Mouse (Mus musculus) cerebellum, adult 9-11 months (tissue): ENCODE data around the gene Lrrc8b.

Source experiments
- DNase-seq: peaks from one replicate; pipeline ENCODE4 v3.0.0; 2022

Gene Lrrc8b

GRCm38 (mm10) chr5:105425587-105425986, 10.0 kb downstream of the Lrrc8b start:
- no peak for DNase-seq

GRCm38 (mm10) chr5:105427326-105427725, 11.8 kb downstream of the Lrrc8b start:
- no peak for DNase-seq

- peak; percentile 79 for DNase-seq
Observed at GRCm38 (mm10) chr5:105428265-105428974, 12.8 kb downstream of the Lrrc8b start.

DNA sequence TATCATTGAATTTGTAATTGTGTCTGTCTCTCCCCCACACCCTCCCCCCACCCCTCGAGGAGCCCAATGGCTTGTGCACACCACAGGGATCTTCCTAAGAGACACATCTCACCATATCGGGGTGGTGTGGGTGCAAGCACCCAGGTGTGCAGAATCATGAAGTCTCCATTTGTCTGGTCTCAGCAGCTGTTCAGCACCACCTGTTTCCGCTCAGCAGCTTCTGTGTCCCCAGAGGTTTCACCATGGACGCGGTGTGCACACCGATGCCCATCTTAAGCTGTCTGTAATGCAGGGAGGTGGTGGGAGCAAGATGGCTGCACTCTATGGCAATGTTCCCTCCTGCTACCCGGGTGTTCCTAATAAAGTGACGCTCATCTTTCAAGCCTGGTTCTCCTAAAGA, 14.6 kb downstream of the Lrrc8b start:
- DNase-seq, result no peak

DNA sequence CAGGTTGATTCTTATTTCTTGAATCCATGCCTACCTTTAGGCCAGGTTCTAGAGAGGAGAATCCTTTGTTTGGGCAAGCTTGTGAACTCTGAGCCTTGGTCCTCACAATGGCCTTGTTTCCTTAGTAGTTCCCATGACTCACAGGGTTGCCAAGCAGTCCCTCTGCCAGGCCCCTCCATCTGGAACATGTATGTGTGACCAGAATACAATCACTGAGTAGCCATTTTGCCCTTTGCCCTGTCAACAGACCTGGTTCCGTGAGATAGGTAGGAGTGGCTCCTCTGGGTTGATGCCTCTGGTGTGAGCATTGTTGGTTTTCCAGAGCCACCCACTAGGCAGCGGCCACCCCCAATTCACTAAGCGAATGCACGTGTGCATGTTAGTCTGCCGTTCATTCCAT, 24.0 kb downstream of the Lrrc8b start:
- DNase-seq, result no peak

GRCm38 (mm10) chr5:105440992-105441535, 25.5 kb downstream of the Lrrc8b start:
- no peak for DNase-seq

- no peak for DNase-seq
Observed at GRCm38 (mm10) chr5:105442212-105443000, 26.8 kb downstream of the Lrrc8b start.

DNA sequence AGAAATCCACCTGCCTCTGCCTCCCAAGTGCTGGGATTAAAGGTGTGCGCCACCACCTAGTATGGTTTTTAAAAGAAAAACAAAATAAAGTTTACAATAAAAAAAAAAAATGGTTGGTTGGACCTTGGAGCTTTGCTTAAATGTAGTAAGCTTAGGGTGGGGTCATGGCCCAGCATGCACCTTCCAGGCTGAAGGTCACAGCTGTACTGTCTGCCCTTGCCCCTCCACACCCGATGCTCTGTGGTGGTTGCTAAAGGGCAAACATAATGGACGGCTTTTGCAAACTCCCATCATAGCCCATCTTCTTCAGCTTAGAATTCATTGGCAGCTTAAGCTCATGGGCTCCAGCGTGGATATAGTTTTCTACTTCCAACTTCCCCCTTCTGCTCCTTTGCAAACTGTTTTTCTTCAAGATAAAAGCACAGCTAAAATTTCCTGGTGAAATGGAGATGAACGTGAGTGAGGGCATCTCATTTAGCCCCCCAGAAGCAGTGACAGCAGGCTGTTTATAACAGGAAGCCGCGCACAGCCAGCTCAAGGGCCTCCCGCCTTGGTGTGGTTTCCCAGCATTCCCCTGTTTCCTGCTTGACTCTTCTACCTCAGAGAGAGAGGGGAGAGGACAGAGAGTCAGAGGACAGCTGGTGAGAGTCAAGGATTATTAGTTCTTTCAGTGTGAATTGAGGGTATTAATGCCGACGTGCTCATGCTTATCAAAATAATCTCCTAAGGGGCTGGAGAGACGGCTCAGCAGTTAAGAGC, 27.7 kb downstream of the Lrrc8b start:
- DNase-seq, result no peak

DNA sequence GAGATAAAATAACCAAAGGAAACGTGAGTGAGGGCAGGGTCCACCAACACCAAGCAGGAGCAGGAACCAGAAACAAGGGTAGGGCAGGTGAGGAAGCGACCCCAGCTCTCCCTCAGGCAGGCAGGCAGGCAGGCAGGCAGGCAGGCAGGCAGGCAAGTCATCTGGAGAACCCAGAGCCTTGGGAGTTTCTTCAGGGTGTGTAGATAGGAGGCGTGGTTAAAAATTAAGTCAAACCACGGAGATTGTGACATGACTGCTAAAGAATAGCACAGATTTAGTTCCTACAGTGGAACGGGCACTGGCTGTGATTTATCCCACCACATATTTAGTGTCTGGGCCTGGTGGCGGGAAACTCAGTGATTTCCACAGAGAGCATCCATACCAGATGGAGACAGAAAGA, 30.1 kb downstream of the Lrrc8b start:
- no peak for DNase-seq

- no peak for DNase-seq
Observed at GRCm38 (mm10) chr5:105454105-105454504, 38.5 kb downstream of the Lrrc8b start.

- no peak for DNase-seq
Observed at GRCm38 (mm10) chr5:105459077-105459476, 43.5 kb downstream of the Lrrc8b start.

DNA sequence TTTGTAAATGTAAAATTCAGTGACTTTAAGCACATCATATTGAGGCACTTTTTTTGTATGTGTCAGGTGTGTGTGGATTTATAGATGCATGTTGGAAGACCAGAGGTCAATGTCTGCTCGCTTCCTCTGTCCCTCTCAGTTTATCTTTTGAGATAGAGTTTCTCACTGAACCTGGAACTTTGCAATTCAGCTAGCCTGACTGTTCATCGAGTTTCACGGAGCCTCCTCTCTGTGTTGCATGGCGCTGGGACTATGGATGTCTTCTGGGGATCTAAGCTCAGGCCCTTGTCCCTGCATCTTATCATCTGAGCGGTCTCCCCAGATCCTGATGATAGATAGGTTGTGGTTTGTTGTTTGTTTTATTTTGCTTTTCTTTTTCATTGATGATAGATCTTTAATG, 45.0 kb downstream of the Lrrc8b start:
- DNase-seq, result no peak

DNA sequence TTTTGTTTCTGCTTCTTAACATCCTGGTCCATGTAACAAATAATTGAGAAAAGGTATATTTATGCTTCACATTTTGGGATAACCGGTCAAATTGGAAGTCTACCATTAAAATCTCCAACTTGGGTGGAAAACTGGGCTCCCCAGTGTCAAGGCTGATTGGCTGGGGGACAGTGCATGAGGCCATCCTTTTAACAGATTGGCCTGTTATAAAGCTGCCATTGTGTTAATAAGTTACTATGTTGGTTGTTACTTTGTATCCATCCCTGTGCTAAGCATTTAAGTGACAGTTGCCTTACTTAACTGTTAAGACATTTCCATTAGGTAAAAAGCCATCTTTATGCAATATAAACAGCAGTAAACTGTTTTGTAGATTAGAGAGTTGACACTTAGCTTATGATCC, 45.5 kb downstream of the Lrrc8b start:
- no peak for DNase-seq

DNA sequence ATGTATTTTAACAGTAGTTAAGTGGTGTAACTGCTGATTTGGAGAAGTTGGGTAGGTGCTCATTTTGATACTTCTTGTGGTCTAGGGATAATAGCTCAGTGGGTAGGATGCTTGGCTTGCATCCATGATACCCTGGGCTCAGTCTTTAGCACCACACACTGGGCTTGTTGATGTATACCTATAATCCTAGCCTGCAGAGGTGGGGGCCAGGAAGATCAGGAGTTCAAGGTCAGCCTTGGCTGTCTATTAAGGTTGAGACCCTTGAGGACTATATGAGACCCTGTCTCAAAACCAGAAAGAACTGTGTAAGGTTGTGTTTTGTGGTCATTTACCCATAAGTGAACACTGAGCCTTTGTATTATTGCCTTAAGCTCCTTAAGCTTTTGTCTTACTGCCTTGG, 49.1 kb downstream of the Lrrc8b start:
- DNase-seq, result no peak

- no peak for DNase-seq
Observed at GRCm38 (mm10) chr5:105465550-105465949, 50.0 kb downstream of the Lrrc8b start.

DNA sequence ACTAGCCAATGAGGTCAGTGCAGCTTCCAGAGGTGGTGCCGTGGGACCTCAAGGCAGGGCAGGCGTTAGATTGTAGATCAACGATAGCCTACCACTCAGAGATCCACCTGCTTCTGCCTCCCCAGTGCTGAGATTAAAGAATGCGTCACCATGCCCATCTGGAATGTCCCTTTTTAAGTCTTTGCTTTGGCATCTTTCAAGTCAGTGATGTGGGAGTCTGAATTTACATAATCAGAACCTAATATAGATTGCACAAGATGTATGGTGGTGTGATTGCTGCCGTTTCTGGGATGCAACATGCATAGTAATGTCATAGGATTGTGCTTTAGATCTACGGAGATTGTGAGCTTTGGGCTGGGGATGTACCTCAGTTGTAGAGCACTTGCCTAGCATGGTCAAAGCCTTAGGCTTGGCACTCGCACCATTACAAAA, 50.9 kb downstream of the Lrrc8b start:
- DNase-seq, result no peak

DNA sequence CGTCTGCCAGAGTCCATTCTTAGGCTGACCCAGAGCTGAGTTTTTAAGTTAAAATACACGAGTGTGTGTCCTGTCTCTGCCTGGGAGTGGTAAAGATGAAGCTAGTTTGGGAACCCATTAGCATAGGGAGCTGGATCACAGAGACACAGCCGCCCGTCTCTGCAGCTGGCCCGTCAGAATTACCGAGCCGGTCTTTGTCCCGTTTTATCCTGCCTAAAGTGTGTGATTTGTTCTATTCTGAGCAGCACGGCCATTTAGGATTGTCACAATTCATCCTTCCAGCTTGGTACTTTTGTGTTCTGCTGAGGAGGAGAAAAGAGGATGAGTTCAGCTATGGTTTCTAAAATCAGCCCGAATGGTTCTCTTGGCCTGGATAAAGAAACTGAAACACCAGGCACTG, 51.7 kb downstream of the Lrrc8b start:
- DNase-seq, result no peak

- DNase-seq, result no peak
Observed at GRCm38 (mm10) chr5:105472983-105473705, 57.6 kb downstream of the Lrrc8b start.

DNA sequence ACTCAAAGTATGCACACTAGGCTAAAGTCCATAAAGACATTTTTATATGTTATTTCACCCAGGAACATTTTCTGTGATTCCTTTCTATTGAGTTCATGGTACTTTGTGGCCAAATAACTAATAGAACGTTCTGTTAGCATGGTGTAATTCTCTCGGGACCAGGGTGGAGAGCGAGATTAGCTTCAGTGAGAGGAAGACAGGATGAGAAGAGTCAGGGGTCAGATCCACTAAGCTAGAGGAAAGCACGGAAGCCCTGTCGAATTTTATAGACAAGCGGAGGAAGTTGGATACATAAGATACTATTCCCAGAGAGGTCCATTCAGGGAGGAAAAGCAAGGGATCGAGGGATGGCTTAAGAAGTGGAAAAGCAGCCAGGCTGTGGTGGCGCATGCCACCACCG, 62.0 kb downstream of the Lrrc8b start:
- DNase-seq, result no peak

GRCm38 (mm10) chr5:105479673-105480072, 64.1 kb downstream of the Lrrc8b start:
- no peak for DNase-seq

GRCm38 (mm10) chr5:105480561-105480960, 65.0 kb downstream of the Lrrc8b start:
- DNase-seq, result no peak

GRCm38 (mm10) chr5:105483632-105484031, 68.1 kb downstream of the Lrrc8b start:
- DNase-seq, result no peak

DNA sequence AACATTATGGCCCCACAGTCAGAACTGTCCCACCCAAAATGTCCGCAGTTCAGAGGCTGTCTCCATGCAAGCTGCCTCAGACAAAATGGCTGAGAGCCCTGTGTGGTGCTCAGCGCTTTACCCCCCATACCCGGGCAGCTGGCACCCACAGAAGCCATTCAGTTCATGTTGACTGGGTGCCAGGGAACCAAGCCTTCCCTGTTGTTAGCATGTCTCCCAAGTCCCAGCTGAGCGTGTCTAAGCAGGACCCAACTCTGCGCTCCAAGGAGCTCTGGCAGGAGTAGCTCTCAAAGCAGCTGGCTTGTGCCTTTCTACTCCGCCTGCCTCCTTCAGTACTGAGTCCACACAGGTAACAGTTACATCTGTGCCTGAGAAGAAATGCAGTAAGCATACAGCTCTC, 68.7 kb downstream of the Lrrc8b start:
- DNase-seq, result no peak
